Mouse (Mus musculus): ENCODE measurements around the gene Dab1. TPM values are rescaled to one million over a fixed set of nuclear protein-coding genes. Genes with fewer than 3 reads are reported as not detected.

Dab1 gene
- polyA plus RNA-seq, 1 experiment: not detected

DNA sequence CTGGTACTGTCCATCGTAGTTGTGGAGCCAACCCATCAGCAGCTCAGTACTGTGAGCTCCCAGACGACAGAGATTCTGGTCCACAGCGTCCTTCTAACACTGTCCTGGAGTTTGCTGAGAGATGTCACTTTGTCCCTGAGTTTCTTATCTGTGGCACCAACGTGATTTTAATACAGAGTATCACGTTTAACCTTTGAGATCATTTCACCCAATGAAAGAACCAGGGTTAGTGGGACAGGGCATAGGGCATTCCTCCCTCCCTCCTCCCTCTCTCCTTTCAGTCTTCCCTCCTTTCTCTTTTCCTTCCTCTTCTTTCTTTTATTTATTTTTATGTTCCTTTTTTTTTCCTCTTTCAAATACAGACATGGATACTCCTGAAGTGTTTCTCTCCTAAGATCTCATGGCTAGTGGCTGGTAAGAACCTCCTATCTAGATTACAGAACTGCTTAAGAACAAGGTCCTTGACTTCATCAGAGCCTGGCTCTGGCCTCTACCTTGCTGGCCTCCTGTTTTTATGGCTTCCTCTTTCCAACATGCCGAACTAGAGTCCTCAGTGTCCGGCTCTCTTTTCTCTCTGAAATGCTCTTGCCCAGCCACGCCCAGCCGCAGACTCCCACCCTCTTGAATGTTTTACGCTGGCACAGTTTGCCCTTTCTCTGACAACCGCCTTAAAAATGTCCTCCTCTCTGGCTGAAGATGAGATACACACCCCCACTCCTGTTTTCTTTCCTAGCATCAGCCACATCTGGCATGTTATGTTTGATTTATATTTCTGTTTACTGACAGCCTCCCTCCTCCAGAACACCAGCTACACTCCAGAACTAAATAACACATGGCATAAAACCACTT, 844.0 kb downstream of the Dab1 start:
- no peak for TF ChIP-seq GATA1 (IDR thresholded peaks at IDR 0.05; ENCODE audit: low read length)

DNA sequence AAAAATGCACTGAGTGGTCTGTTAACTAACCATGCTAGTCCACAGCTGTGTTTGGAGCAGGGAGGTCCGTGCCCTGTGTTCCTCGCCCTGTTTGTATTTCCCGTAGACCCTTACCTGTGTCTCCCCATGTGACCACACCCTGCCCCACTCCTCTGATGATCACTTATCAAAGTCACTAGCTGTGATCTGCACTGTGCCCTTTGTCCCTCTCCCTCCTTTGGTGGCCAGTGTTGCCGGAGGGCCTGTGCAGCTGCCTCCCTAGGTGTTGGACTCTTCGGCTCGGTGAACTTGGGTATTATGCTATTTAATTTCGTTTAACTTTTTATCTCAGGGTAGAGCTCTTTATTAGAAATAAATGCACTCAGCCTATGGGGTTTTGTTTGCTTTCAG, 844.6 kb downstream of the Dab1 start:
- TF ChIP-seq GATA1 (IDR thresholded peaks at IDR 0.05; ENCODE audit: low read length): no peak

DNA sequence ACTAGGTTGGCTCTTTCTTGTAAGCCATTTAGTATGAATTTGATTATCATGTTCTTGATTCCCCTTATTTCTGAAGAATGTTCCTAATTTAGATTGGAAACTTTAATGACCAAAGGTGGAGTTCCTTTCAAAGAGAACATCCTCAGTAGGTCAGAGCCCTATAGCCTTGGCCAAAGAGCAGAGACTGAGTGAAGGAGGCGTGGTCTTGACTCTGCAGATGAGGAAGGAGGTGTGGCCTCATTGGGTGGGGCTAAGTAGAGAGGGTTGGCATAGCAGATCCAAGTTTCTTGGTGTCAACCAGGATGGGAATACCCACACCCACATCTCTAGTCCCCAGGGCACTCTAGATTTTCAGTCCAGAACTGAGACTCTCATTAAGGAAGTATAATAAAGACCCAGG, 846.4 kb downstream of the Dab1 start:
- no peak for TF ChIP-seq GATA1 (IDR thresholded peaks at IDR 0.05; ENCODE audit: low read length)

DNA sequence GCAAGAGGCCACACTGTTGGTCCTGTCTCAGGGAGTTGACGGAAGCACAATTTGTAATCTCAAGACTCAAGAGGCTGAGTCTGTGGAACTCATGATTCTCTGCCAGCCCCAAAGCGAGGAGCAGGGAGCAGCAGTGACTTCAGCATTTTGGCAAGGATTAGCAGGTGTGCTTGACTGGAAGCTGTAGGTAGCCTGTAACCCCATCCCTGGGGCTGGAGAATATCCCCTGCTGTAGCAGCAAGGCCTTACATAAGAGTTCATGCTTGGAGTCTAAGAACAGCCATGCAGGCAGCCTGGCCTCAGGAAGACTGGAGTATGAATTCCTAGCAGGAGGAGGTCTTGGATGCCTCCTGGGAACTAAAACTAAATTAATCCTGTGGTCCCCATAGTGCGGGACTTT, 849.5 kb downstream of the Dab1 start:
- TF ChIP-seq GATA1 (IDR thresholded peaks at IDR 0.05; ENCODE audit: low read length): no peak

DNA sequence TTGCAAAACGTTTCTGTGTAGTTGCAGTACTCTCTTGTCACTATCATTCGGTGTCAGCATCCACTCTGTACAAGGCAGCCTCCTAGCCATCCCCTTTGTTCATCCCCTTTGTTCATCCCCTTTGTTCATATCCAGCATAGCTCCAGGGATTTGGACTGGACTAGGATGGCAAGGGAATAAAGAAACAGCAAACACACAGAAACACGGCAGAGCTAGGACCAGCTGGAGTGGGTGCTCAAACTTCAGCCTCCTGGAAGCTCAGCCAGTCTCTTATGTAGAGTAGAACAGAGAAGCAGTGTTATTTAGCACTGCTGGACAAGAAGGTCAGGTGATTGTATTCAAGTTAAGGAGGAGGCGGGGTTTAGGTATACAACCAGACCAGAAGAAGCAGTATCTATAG, 853.8 kb downstream of the Dab1 start:
- no peak for TF ChIP-seq GATA1 (IDR thresholded peaks at IDR 0.05; ENCODE audit: low read length)

DNA sequence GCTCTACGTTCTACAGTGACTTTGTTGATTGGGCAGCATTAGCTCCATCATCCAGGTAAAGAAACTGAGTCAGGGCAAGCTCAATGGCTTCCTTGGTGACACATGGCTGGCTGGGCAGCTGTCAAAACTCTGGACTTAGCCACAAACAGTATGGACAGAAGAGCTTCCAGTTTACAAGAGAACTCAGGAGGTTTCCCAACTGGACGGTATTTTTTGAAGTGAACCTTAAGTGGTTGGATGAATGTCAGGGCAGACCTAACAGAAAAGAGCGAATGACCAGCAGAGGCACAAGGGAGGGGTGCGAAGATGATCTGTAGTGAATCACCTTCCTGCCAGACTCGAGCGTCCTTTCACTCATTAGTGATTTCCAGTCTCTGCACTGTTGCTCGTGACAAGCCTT, 857.7 kb downstream of the Dab1 start:
- no peak for TF ChIP-seq GATA1 (IDR thresholded peaks at IDR 0.05; ENCODE audit: low read length)

DNA sequence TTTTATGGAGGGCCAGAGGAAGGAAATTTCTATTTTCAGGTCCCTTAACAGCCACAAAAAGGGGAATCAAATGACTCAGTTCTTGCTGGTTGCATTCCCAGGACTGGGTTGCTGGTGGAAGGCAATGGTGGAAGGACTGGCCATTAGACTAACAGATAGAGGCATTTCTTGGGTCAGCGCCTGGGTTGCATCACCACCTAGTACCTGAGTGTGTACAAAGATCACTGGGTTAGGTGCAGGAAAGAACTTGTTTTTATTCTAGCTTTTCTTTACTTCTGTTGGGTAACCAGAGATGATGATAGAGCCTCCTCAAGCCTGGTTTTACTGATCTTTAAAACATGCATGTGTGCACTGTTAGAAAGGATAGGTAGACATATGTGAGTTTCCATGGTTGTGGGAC, 864.8 kb downstream of the Dab1 start:
- no peak for TF ChIP-seq GATA1 (IDR thresholded peaks at IDR 0.05; ENCODE audit: low read length)

DNA sequence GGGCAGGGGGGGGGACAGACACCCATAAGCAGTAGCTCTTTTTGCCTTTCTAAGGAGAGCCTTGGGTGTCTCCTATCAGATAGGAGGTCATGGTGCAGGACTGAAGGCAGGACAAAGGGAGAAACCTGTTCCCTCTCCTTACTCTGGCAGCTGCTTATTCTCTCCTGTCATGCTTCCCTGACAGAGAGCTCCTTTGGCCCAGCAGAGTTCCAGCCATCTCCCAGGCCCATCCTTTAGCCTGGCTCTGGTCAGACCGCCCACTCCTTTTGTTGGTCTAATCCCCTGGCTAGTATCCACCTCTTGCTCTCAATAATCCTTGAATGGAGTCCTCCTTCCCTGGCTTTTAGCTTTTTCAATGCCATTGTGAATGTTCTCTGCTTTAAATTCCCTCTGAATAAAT, 878.1 kb downstream of the Dab1 start:
- TF ChIP-seq GATA1 (IDR thresholded peaks at IDR 0.05; ENCODE audit: low read length): no peak

DNA sequence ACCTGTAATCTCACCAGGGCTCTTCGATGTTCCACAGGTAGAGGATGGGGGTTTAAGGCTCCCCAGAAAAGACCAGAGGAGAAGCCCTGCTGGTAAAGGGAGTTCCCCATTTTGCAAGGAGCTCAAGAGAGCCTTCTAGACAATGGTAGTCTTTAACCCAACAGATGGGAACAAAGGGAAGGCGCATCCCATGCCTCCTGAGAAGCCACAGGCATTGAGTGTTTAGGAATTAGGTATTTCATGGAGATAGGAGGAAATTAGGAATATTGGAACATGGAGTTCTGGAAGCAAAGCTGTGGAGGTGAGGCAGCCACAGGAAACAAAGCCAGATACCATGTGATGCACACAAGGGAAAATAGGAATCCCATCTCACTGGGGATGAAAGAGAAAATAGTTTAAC, 881.0 kb downstream of the Dab1 start:
- TF ChIP-seq GATA1 (IDR thresholded peaks at IDR 0.05; ENCODE audit: low read length): no peak

DNA sequence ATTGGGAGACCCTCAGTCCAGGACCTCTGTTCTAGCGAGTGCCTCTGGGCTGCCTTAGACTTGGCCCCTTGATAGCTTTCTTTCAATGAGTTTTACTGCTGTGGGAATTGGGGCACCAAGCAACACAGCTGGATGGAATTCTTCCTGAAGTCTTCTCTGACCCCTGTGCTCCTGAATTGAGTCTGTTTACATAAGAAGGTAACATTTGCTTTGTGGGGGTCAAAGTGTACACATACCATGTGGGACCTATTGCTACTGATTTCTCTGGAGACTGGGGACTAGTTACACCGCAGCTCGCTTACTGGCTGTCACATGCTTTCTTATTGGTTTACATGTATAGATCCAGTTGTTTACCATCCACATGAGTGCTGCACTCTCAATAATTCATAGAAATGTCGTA, 881.5 kb downstream of the Dab1 start:
- TF ChIP-seq GATA1 (IDR thresholded peaks at IDR 0.05; ENCODE audit: low read length): no peak

DNA sequence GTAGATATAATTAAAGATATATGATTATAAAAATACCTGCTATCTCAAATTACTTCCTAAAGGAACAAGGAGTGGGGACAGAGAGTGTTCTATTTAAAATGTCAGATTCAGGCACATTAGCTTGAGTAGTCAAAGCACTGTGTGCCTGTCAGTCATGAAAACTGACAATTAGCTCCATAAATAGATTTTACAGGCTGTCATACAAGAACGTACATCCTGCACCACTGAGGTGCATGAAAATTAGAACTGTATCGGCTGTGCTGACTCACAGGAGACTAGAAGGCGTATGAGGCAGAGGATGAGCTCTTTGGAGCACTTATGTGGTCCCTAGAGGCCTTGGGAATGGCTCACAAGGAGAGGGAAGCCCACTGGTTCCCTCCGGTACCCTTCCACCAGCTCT, 882.1 kb downstream of the Dab1 start:
- TF ChIP-seq GATA1 (IDR thresholded peaks at IDR 0.05; ENCODE audit: low read length): no peak

DNA sequence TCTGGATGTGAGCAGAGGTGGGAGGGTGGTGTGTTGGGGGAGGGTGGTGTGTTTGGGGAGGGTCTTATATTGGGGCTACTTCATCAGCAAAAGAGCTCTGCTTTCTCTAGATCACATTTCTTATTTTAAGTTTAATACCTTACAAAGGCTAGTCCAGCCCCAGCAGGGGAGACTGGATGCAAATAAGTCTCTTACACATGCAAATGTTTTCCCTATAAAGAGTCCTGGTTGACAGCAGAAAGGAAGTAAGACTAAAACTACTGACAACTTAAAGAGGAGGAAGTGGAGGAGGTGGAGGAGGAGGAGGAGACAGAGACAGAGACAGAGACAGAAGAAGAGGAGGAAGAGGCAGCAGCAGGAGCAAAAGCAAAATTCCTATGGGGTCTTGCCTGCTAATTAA, 885.8 kb downstream of the Dab1 start:
- no peak for TF ChIP-seq GATA1 (IDR thresholded peaks at IDR 0.05; ENCODE audit: low read length)

DNA sequence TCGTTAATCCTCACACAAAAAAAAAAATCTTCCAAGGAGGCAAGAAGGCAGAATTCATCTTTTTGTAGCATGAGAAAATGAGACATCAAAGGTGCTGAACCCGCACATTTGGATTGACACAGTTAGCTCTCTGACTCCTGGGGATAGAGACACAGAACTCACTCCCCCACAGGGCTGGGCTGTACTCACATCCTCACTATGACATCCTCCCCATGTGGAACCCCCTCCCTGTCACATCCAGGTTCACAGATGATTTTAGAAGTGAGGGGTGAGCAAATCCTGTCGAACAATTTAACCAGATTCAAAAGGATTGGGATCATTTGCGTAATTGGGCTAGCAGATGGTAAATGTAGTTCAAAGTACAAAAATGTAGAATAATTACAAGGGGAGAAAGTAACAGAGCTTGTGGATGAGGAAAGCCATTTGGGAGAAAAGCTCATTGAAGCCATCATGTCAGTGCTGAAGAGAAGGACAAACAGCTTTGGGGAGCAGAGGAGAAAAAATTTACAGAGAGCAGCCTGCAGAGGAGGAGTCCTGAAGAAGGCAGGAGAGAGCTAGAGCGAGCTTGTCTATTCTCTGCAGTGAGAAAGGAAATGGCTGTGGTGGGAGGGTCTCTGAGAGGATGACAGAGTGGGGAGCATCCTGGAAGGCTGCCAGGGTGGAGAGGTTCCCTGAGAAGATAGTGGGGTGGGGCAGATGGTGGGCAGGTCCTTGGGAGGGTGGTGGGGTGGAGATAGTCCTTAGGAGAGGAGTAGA, 890.2 kb downstream of the Dab1 start:
- TF ChIP-seq GATA1 (IDR thresholded peaks at IDR 0.05; ENCODE audit: low read length): no peak

DNA sequence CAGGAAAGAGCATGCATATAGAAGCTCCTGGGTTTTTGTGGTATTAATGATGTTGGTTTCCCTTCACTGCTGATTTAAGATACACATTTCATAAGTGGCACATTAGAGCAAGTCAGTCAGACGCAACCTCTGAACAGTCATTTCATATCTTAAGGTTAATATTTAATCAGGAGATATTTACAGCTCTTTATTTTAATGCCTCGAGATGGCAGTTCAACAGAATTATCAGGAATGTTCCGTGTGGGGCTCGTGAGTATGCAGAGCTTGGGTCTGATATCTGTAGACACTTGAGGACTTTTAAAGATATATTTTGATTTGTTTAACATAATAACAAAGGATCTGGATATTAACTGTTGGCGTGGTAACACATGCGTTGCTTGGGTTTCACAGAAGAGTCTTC, 892.7 kb downstream of the Dab1 start:
- TF ChIP-seq GATA1 (IDR thresholded peaks at IDR 0.05; ENCODE audit: low read length): no peak

DNA sequence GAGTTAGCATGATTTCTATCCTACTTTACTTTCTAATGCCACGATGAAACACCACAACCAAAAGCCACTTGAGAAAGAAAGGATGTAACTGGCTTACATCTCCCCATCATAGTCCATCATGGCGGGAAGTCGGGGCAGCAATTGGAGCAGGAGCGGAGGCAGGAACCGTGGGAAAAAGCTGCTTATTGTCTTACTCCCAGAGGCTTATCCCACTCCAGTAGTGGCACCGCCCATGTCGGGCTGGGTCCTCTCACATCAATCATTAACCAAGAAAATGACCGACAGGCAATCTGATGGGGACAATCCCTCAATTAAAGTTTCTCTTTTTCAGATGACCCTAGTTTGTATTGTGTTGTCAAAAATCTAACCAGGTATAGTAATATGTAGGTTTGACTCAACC, 893.4 kb downstream of the Dab1 start:
- no peak for TF ChIP-seq GATA1 (IDR thresholded peaks at IDR 0.05; ENCODE audit: low read length)

DNA sequence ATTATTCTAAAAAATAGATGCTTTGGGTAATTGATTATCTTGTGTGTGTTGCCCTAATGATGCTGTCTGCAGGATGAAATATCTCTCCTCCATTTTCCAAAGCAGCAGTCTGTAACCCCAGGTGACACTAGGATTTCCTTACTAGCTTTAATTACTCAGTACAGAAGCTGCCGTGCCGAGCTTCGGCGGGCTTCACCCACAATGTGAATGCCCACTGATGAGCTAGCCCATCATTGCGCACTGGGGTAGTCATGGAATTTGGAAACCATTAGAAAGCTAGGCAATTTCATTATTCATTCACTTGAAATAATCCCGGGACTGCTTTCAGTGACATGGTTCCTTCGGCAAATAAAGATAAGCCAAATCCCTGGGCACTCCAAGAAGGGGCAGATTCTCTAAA, 894.5 kb downstream of the Dab1 start:
- TF ChIP-seq GATA1 (IDR thresholded peaks at IDR 0.05; ENCODE audit: low read length): no peak

DNA sequence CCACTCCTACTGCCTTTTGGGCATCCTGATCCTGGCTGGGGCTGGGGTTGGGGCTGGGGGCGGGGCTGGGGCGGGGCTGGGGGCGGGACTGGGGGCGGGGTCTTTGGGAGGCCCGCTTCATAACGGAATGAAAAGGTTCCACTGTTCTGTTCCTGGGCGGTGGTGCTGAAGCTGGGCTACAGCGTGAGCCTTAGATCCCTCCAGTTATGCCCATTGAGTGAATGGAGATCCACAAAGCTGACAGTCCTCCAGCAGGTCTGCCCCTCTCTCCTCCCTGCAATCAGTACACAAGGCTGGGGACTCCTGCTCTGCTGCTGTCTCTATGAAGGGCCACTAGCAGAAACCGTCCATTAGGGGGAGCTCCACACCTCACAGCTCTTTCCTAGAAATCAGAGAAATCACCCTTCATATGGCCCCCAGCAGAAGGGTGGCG, 895.4 kb downstream of the Dab1 start:
- no peak for TF ChIP-seq GATA1 (IDR thresholded peaks at IDR 0.05; ENCODE audit: low read length)
